Mouse (Mus musculus) myocyte (in vitro differentiated cells): ENCODE measurements around the gene Mlf2.

Experiments
- CEBPB ChIP-seq: IDR thresholded peaks from 2 replicates; pipeline ENCODE4 v1.6.1; 2011; ENCODE audit warnings: mild to moderate bottlenecking, moderate library complexity; ENCODE audit not compliant: poor library complexity, insufficient read depth, severe bottlenecking
- E2F4 ChIP-seq: IDR thresholded peaks from one replicate; pipeline ENCODE4 v1.6.1; 2011; ENCODE audit warnings: mild to moderate bottlenecking, control low read depth, moderate library complexity; ENCODE audit not compliant: insufficient read depth
- MAX ChIP-seq: IDR thresholded peaks from one replicate; pipeline ENCODE4 v1.6.1; 2011; ENCODE audit warnings: low read depth, mild to moderate bottlenecking, control low read depth
- MYOD1 ChIP-seq, 3 experiments: IDR thresholded peaks; one replicate each; pipeline ENCODE4 v1.6.1; 2011; ENCODE audit warnings: control low read depth in 2 of 3, low read depth in 2 of 3, mild to moderate bottlenecking in 2 of 3, moderate library complexity in 1 of 3; ENCODE audit not compliant: insufficient read length in 2 of 3, control insufficient read depth in 1 of 3
- MYOG ChIP-seq, 3 experiments: IDR thresholded peaks; one replicate each; pipeline ENCODE4 v1.6.1; 2011; ENCODE audit warnings: control low read depth in 2 of 3, low read depth in 2 of 3, mild to moderate bottlenecking in 2 of 3; ENCODE audit not compliant: insufficient read length in 2 of 3, control insufficient read depth in 1 of 3, insufficient read depth in 1 of 3
- POLR2A ChIP-seq: IDR thresholded peaks from one replicate; pipeline ENCODE4 v1.6.1; 2011; ENCODE audit warnings: low read depth, mild to moderate bottlenecking, control low read depth, moderate library complexity; ENCODE audit not compliant: insufficient read length
- REST ChIP-seq: IDR thresholded peaks from one replicate; pipeline ENCODE4 v1.6.1; 2011; ENCODE audit warnings: mild to moderate bottlenecking, control low read depth, moderate library complexity; ENCODE audit not compliant: insufficient read depth, insufficient read length
- TCF12 ChIP-seq: IDR thresholded peaks from one replicate; pipeline ENCODE4 v1.6.1; 2011; ENCODE audit warnings: mild to moderate bottlenecking, control low read depth; ENCODE audit not compliant: poor library complexity, insufficient read depth, severe bottlenecking
- TCF3 ChIP-seq: IDR thresholded peaks from one replicate; pipeline ENCODE4 v1.6.1; 2011; ENCODE audit warnings: low read depth, control low read depth; ENCODE audit not compliant: insufficient read length
- USF1 ChIP-seq: IDR thresholded peaks from one replicate; pipeline ENCODE4 v1.6.1; 2011; ENCODE audit warnings: low read depth, mild to moderate bottlenecking, control low read depth, moderate library complexity

DNA sequence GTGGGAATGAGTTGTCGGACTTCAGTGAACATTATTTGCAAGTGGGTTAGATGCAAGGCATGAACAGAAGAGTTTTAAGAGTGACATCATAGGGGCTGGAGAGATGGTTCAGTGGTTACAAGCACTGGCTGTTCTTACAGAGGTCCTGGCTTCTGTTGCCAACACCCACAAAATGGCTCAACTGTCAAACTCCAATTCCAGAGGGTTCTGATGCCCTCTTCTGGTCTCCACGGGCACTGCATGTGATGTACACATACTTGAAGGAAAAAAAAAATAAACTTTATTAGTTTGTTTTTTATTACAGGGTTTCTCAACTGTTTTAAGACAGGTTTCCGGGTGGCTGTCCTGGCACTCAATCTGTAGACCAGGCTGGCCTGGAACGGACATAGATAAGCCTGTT, 36.6 kb downstream of the Mlf2 start:
- TF ChIP-seq POLR2A: no peak
- no peak for TF ChIP-seq E2F4
- no peak for TF ChIP-seq TCF12
- TF ChIP-seq MYOD1 (IDR thresholded peaks at IDR 0.05; ENCODE audit: control insufficient read depth in 1 of 3, insufficient read length in 2 of 3, low read depth in 2 of 3): no peak
- no peak for TF ChIP-seq CEBPB
- no peak for TF ChIP-seq MYOG (IDR thresholded peaks at IDR 0.05; ENCODE audit: control insufficient read depth in 1 of 3, insufficient read depth in 1 of 3, insufficient read length in 2 of 3, low read depth in 2 of 3)
- TF ChIP-seq USF1: no peak
- no peak for TF ChIP-seq MAX
- no peak for TF ChIP-seq TCF3
- no peak for TF ChIP-seq REST
